Mouse (Mus musculus): ENCODE results near the gene Agpat3. TPM values are rescaled to one million over a fixed set of nuclear protein-coding genes. Genes with fewer than 3 reads are reported as not detected.
A peak's percentile ranks its signal among the peaks of the same experiment; 100 is the strongest.

Gene Agpat3
- polyA plus RNA-seq, 1 experiment from 2014 or later, result 41.6 TPM

- WGBS, result 84% methylated on average over 4 of the region's 4 CpGs
- Histone ChIP-seq H3K4me3 (no peak overlapping the region), H3K36me3 (no peaks in the 10 kb centered on the region), H3K27me3 (ENCODE audit: low read depth, poor library complexity, severe bottlenecking) (no peaks in the 10 kb centered on the region), H3K27ac (replicated peaks) (no peak overlapping the region), H3K9me3 (replicated peaks) (peaks cover 6% of the 10 kb centered on the region; the same call in 1 of the 2 replicates), H3K4me1 (no peaks in the 10 kb centered on the region)
- no peak for DNase-seq (ENCODE audit: low spot score)
These were observed 96.6 kb downstream of the Agpat3 start for GRCm38 (mm10) chr10:78255646-78256059.

- Histone ChIP-seq H3K4me3 (no peak overlapping the region), H3K4me1 (peaks cover 23% of the 10 kb centered on the region), H3K27ac (replicated peaks) (no peak overlapping the region), H3K27me3 (ENCODE audit: low read depth, poor library complexity, severe bottlenecking) (peaks cover 6% of the 10 kb centered on the region; the same call in 1 of the 2 replicates), H3K36me3 (no peaks in the 10 kb centered on the region), H3K9me3 (replicated peaks) (peaks cover 6% of the 10 kb centered on the region; the same call in 1 of the 2 replicates)
- no peak for DNase-seq (ENCODE audit: low spot score)
- 89% methylated on average over 3 of the region's 3 CpGs for WGBS
These were observed 105.1 kb downstream of the Agpat3 start for GRCm38 (mm10) chr10:78247206-78247605.

- H3K27ac ChIP-seq (replicated peaks), result no peak overlapping the region
- WGBS, result 84% methylated on average over 4 of the region's 4 CpGs
- H3K27me3 ChIP-seq (ENCODE audit: low read depth, poor library complexity, severe bottlenecking), result peaks cover 6% of the 10 kb centered on the region; the same call in 1 of the 2 replicates
- H3K9me3 ChIP-seq (replicated peaks), result peaks cover 6% of the 10 kb centered on the region; the same call in 1 of the 2 replicates
- no peak overlapping the region for H3K4me3 ChIP-seq
- H3K36me3 ChIP-seq, result no peaks in the 10 kb centered on the region
- DNase-seq (ENCODE audit: low spot score), result no peak
- peaks cover 23% of the 10 kb centered on the region for H3K4me1 ChIP-seq
These were observed 105.6 kb downstream of the Agpat3 start for GRCm38 (mm10) chr10:78246725-78247124.

GRCm38 (mm10) chr10:78245225-78245547 lies 107.1 kb downstream of the Agpat3 start:
- Histone ChIP-seq H3K27ac (replicated peaks) (peak overlapping the region; percentile 87), H3K36me3 (no peaks in the 10 kb centered on the region), H3K4me3 (peak overlapping the region; percentile 95), H3K4me1 (peaks cover 23% of the 10 kb centered on the region), H3K27me3 (ENCODE audit: low read depth, poor library complexity, severe bottlenecking) (peaks cover 6% of the 10 kb centered on the region; the same call in 1 of the 2 replicates), H3K9me3 (replicated peaks) (no peaks in the 10 kb centered on the region)
- DNase-seq (ENCODE audit: low spot score), result no peak
- WGBS, result 21% methylated on average over 7 of the region's 7 CpGs

GRCm38 (mm10) chr10:78244438-78245224 lies 107.7 kb downstream of the Agpat3 start, which contains the start of gene Trappc10:
Gene Trappc10 (minus strand): TSS chr10:78244641.
- peaks cover 23% of the 10 kb centered on the region for H3K4me1 ChIP-seq
- H3K4me3 ChIP-seq, result peak within 1 kb of the TSS; percentile 95
- no peaks in the 10 kb centered on the region for H3K9me3 ChIP-seq (replicated peaks)
- under 1% methylated on average over 74 of the region's 74 CpGs for WGBS
- no peaks in the 10 kb centered on the region for H3K36me3 ChIP-seq
- H3K27me3 ChIP-seq (ENCODE audit: low read depth, poor library complexity, severe bottlenecking), result peaks cover 6% of the 10 kb centered on the region; the same call in 1 of the 2 replicates
- peak; percentile 88 for DNase-seq (ENCODE audit: low spot score)
- H3K27ac ChIP-seq (replicated peaks), result peak within 1 kb of the TSS; percentile 87

- peak overlapping the region; percentile 95 for H3K4me3 ChIP-seq
- peaks cover 25% of the 10 kb centered on the region for H3K4me1 ChIP-seq
- no peaks in the 10 kb centered on the region for H3K9me3 ChIP-seq (replicated peaks)
- H3K27ac ChIP-seq (replicated peaks), result peak overlapping the region; percentile 87
- under 1% methylated on average over 32 of the region's 33 CpGs for WGBS
- no peaks in the 10 kb centered on the region; the same call in 1 of the 2 replicates for H3K36me3 ChIP-seq
- peaks cover 6% of the 10 kb centered on the region; the same call in 1 of the 2 replicates for H3K27me3 ChIP-seq (ENCODE audit: low read depth, poor library complexity, severe bottlenecking)
- DNase-seq (ENCODE audit: low spot score), result no peak
These were observed 108.2 kb downstream of the Agpat3 start for GRCm38 (mm10) chr10:78244058-78244437.

GRCm38 (mm10) chr10:78238926-78239325 lies 113.4 kb downstream of the Agpat3 start:
- Histone ChIP-seq H3K36me3 (peaks cover 7% of the 10 kb centered on the region), H3K4me1 (peaks cover 15% of the 10 kb centered on the region), H3K27ac (replicated peaks) (no peak overlapping the region), H3K4me3 (no peak overlapping the region), H3K9me3 (replicated peaks) (no peaks in the 10 kb centered on the region), H3K27me3 (ENCODE audit: low read depth, poor library complexity, severe bottlenecking) (no peaks in the 10 kb centered on the region)
- no peak for DNase-seq (ENCODE audit: low spot score)
- WGBS, result 84% methylated on average over 6 of the region's 6 CpGs

GRCm38 (mm10) chr10:78238297-78238696 lies 114.0 kb downstream of the Agpat3 start:
- no peak for DNase-seq (ENCODE audit: low spot score)
- Histone ChIP-seq H3K4me3 (no peak overlapping the region), H3K27ac (replicated peaks) (no peak overlapping the region), H3K27me3 (ENCODE audit: low read depth, poor library complexity, severe bottlenecking) (no peaks in the 10 kb centered on the region), H3K36me3 (peaks cover 7% of the 10 kb centered on the region), H3K4me1 (peaks cover 9% of the 10 kb centered on the region), H3K9me3 (replicated peaks) (no peaks in the 10 kb centered on the region)
- 90% methylated on average over 5 of the region's 5 CpGs for WGBS

- 92% methylated on average over 6 of the region's 6 CpGs for WGBS
- no peak for DNase-seq (ENCODE audit: low spot score)
- no peaks in the 10 kb centered on the region for H3K9me3 ChIP-seq (replicated peaks)
- no peaks in the 10 kb centered on the region for H3K27me3 ChIP-seq (ENCODE audit: low read depth, poor library complexity, severe bottlenecking)
- no peak overlapping the region for H3K27ac ChIP-seq (replicated peaks)
- H3K4me3 ChIP-seq, result no peak overlapping the region
- H3K4me1 ChIP-seq, result peaks cover 4% of the 10 kb centered on the region
- peaks cover 7% of the 10 kb centered on the region for H3K36me3 ChIP-seq
These were observed 114.5 kb downstream of the Agpat3 start for GRCm38 (mm10) chr10:78237809-78238208.

- Histone ChIP-seq H3K27me3 (ENCODE audit: low read depth, poor library complexity, severe bottlenecking) (no peaks in the 10 kb centered on the region), H3K27ac (replicated peaks) (no peak overlapping the region), H3K36me3 (peaks cover 7% of the 10 kb centered on the region), H3K4me1 (0 out of 2 replicates have a peak, but pooled peaks cover 2% of the 10 kb centered on the region), H3K4me3 (no peak overlapping the region), H3K9me3 (replicated peaks) (no peaks in the 10 kb centered on the region)
- 93% methylated on average over 8 of the region's 8 CpGs for whole genome bisulfite sequencing
- no peak for DNase-seq (ENCODE audit: low spot score)
These were observed 115.2 kb downstream of the Agpat3 start for GRCm38 (mm10) chr10:78236885-78237629.

- no peak for DNase-seq (ENCODE audit: low spot score)
- 91% methylated on average over 6 of the region's 6 CpGs for WGBS
- no peak overlapping the region for H3K4me3 ChIP-seq
- H3K27ac ChIP-seq (replicated peaks), result no peak overlapping the region
- H3K9me3 ChIP-seq (replicated peaks), result no peaks in the 10 kb centered on the region
- H3K4me1 ChIP-seq, result no peaks in the 10 kb centered on the region
- H3K36me3 ChIP-seq, result peaks cover 28% of the 10 kb centered on the region
- no peaks in the 10 kb centered on the region for H3K27me3 ChIP-seq (ENCODE audit: low read depth, poor library complexity, severe bottlenecking)
These were observed 118.5 kb downstream of the Agpat3 start for GRCm38 (mm10) chr10:78233756-78234155.

GRCm38 (mm10) chr10:78233161-78233560 lies 119.1 kb downstream of the Agpat3 start:
- H3K4me1 ChIP-seq, result no peaks in the 10 kb centered on the region
- H3K27ac ChIP-seq (replicated peaks), result no peak overlapping the region
- WGBS, result 92% methylated on average over 5 of the region's 5 CpGs
- no peaks in the 10 kb centered on the region for H3K9me3 ChIP-seq (replicated peaks)
- DNase-seq (ENCODE audit: low spot score), result no peak
- H3K4me3 ChIP-seq, result no peak overlapping the region
- H3K27me3 ChIP-seq (ENCODE audit: low read depth, poor library complexity, severe bottlenecking), result no peaks in the 10 kb centered on the region
- peaks cover 28% of the 10 kb centered on the region for H3K36me3 ChIP-seq
